Mouse (Mus musculus) testis, adult 2 months (tissue): ENCODE measurements around the gene Hint2. TPM values are rescaled to one million over a fixed set of nuclear protein-coding genes. Genes with fewer than 3 reads are reported as not detected.

ENCODE experiments used
- H3K27ac ChIP-seq: fragments of 200-500 bp; 2 replicates; pipeline ENCODE4 v1.5.1; 2012; ENCODE audit warnings: low read depth, low read length; ENCODE audit not compliant: control insufficient read depth, insufficient read depth
- H3K27me3 ChIP-seq: fragments of 200-500 bp; 2 replicates; pipeline ENCODE4 v1.6.1; 2012; ENCODE audit warnings: mild to moderate bottlenecking, low read length, moderate library complexity; ENCODE audit not compliant: control insufficient read depth, insufficient read depth
- H3K36me3 ChIP-seq: fragments of 200-500 bp; 2 replicates; pipeline ENCODE4 v1.6.1; 2012; ENCODE audit warnings: mild to moderate bottlenecking, low read length; ENCODE audit not compliant: control insufficient read depth, insufficient read depth
- H3K4me1 ChIP-seq: fragments of 200-500 bp; 2 replicates; pipeline ENCODE4 v1.6.1; 2012; ENCODE audit warnings: low read length; ENCODE audit not compliant: control insufficient read depth, insufficient read depth
- H3K4me3 ChIP-seq: fragments of 200-500 bp; 2 replicates; pipeline ENCODE4 v1.5.1; 2012; ENCODE audit warnings: low read depth, mild to moderate bottlenecking, low read length, moderate library complexity, mixed read lengths; ENCODE audit not compliant: control insufficient read depth
- CTCF ChIP-seq: fragments of 200-500 bp; IDR thresholded peaks from 2 replicates; pipeline ENCODE4 v1.5.1; 2012; ENCODE audit warnings: low read depth, mild to moderate bottlenecking, inconsistent platforms, low read length, moderate library complexity; ENCODE audit not compliant: control insufficient read depth, insufficient read depth, insufficient replicate concordance
- POLR2A ChIP-seq: fragments of 200-500 bp; IDR thresholded peaks from 2 replicates; pipeline ENCODE4 v1.6.1; 2012; ENCODE audit warnings: low read depth, mild to moderate bottlenecking, inconsistent platforms, low read length, moderate library complexity; ENCODE audit not compliant: control insufficient read depth
- polyA plus RNA-seq: library from polyadenylated mRNA; depleted of rRNA; stranded (reverse); fragments of >200 nt; gene quantifications from 2 replicates; pipeline ENCODE4 v1.2.3, GENCODE M21; 2012

Hint2 gene
- polyA plus RNA-seq, 1 experiment = 11.6 TPM

DNA sequence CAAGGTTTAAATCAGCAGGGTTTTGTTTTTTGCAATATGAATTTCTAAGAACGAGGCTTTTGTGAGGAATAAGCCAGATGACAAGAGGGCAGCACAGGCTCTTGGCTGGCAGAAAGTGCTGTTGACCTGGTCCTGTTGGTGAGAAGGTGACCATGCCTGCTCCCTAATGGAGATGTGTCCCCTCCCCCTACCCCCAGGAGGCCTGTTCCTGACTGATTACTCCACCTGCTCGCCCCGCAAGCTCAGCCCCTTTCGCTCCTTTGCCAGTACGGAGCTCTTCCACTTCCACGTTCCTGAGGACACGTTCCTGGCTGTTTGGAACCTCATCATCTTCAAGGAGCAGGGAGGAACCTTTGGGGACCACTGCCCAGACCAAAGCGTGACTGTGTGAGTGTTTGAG lies 17.4 kb upstream of the Hint2 start:
- Histone ChIP-seq H3K36me3 (no peaks in the 10 kb centered on the region; the same call in none of the 2 replicates), H3K27me3 (no peaks in the 10 kb centered on the region), H3K27ac (no peak overlapping the region), H3K4me3 (no peak overlapping the region), H3K4me1 (peaks cover 9% of the 10 kb centered on the region)
- TF ChIP-seq CTCF = no peak
- no peak for TF ChIP-seq POLR2A

DNA sequence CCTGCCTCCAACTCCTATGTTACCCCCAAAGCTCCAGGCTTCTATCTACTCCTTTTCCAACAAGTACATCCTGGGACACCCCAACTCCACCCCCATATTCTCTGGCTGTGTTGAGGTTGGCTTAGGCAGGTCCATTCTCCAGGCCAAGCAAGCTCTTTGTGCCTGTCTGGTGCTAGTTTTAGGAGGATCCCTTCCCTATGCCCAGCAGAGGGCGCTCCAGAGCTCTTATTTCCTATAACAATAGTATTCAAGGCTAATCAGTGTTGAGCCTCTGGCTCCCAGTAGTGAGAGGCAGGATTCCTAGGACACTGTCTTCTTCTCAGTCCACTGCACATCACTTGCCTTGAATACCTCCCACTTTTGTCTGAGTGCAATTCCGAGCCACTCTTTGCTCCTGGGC lies 15.8 kb upstream of the Hint2 start:
- no peaks in the 10 kb centered on the region; the same call in none of the 2 replicates for H3K36me3 ChIP-seq
- TF ChIP-seq POLR2A = no peak
- TF ChIP-seq CTCF = peak; percentile 53; the same call in 1 of the 2 replicates
- H3K4me3 ChIP-seq = no peak overlapping the region
- H3K27ac ChIP-seq = no peak overlapping the region
- H3K4me1 ChIP-seq = peaks cover 13% of the 10 kb centered on the region
- H3K27me3 ChIP-seq = no peaks in the 10 kb centered on the region

DNA sequence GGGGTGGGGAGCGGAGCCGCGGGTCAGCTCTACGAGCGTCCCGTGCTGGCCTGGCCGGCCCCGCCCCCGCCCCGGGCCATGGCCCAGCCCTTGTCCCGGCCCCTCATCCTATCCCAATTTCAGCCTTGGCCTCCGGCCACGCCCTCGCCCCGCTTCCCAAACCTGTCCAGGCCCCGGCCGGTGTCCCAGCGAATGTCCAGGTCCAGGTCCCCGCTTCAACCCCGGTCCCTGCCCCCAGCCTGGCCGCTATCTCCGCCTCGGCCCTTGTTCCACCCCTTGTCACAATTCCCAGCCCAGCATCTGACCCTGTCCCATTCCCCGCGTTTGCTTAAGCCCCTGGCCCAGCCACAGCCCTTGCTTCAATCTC lies 13.1 kb upstream of the Hint2 start:
- peak overlapping the region; percentile 72 for H3K27ac ChIP-seq
- H3K4me3 ChIP-seq = peak overlapping the region; percentile 86
- no peak for TF ChIP-seq CTCF
- peaks cover 13% of the 10 kb centered on the region for H3K4me1 ChIP-seq
- no peaks in the 10 kb centered on the region for H3K27me3 ChIP-seq
- H3K36me3 ChIP-seq = no peaks in the 10 kb centered on the region; the same call in 1 of the 2 replicates

DNA sequence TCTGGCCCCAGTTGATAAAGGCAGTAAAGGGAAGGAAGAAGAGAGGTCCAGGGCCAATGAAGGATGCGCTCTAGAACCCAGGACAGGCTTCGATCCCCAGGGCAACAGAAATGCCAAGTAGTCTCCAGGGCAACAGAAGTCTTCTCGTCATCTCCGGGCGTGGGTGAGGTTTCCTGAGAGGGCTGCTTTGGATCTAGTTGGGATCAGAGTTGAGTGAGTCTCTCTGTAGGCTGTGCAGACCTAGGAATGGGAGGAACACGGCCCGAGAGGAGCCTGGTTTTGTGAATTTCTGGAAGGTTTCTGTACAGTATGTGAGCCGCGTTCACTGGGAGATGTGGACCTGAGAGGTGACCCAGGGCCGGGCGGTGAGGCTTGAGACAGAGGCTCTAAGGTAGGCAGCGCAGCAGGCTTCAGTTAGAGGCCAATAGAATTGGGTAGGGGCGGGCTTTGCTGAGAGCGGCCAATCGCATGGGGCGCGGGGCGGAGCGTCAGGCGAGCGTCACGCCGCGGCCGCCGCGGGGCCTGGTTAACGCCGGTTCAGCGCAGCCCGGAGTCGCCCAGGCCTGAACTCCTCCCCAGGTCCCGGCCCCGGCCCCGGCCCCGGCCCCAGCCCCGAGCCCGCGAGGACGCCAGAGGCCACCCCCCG lies 12.6 kb upstream of the Hint2 start, which contains the start of the genes Tmem8b and Fam221b:
TSS of gene Tmem8b (plus strand) at position 190 of the 646 bp plus-strand sequence.
TSS of gene Fam221b (minus strand) at position 364 of the 646 bp plus-strand sequence.
- no peaks in the 10 kb centered on the region for H3K27me3 ChIP-seq
- TF ChIP-seq POLR2A = peak; percentile 68
- TF ChIP-seq CTCF = no peak
- H3K36me3 ChIP-seq = no peaks in the 10 kb centered on the region
- H3K4me3 ChIP-seq = peak within 1 kb of the TSS; percentile 86
- H3K27ac ChIP-seq = peak within 1 kb of the TSS; percentile 96
- peaks cover 13% of the 10 kb centered on the region for H3K4me1 ChIP-seq

DNA sequence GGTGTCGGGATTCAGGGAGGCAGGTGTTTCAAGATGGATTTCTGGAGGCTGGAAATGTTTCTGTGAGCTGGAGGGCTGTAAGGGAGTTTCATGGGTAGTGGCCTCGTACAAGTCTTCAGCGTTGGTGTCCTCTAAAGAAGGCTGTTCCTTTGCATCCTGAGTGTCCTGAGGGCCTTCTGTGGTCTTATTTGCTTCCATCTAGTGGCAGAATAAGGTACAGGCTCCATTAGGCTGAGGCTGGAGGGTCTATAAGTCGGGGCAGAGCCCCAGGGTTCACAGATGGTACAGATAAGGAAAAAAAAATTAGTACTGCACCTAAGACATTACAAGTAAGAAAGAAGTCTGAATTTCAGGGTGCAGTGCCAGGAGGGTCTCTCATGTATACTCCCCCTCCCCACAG lies 10.1 kb upstream of the Hint2 start:
- H3K27me3 ChIP-seq = no peaks in the 10 kb centered on the region

DNA sequence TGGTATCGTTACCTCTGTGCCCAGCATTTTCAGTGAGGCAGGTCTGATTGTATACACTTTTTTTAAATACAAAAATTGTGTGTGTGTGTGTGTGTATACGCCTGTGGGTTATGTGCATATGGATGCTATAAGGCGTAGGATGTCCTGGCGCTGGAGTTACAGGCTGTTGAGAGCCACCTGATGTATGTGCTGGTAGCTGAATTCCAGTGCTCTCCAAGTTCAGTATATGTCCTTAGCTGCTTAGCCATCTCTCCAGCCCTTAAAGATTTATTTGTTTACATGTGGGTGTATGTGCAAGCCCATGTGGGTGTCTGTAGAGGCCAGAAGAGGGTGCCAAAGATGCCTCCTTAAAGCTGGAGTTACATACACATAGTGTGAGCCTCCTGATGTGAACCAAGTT lies 880 bp upstream of the Hint2 start:
- TF ChIP-seq POLR2A (no peak), CTCF (no peak)
- no peaks in the 10 kb centered on the region for H3K27me3 ChIP-seq
- no peak overlapping the region for H3K27ac ChIP-seq
- no peaks in the 10 kb centered on the region for H3K36me3 ChIP-seq
- H3K4me3 ChIP-seq = no peak overlapping the region
- peaks cover 16% of the 10 kb centered on the region for H3K4me1 ChIP-seq

More for the DNA sequence above, 10.1 kb upstream of the Hint2 start:
- H3K27ac ChIP-seq = no peak overlapping the region
- peak overlapping the region; percentile 86 for H3K4me3 ChIP-seq
- no peaks in the 10 kb centered on the region for H3K36me3 ChIP-seq
- no peak for TF ChIP-seq POLR2A
- no peak for TF ChIP-seq CTCF
- H3K4me1 ChIP-seq = peaks cover 13% of the 10 kb centered on the region

DNA sequence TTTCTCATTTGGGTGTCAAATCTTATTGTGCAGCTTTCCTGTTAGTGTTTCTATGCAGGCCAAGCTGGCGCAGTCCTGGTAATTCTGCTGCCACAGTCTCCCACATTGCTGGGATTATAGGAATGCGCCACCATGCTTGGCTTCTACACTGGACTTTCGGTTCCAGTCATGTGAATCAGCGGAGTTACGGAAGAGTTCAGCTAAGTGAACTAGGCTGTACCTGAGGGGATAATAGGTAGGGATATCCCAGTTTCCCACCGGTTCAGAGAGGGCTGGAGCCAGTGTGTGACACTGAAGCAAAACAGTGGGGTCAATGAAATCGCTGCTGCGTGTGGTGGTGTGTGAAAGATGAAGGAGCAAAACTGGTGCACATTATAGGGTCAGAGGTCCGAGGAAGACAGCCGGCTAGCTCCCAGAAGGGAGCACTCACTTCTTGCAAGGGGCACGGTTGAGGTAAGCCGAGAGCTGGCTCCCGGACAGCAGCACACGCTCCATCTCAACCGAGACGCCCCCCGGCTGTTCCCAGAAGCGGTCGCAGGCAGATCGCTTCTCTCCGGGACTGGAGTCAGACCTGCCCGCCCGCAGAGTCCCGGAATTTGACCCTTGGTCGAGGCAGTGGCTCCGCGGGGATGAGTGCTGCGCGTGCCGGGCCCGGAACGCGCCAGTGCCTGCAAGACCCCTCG lies 469 bp downstream of the Hint2 start:
- H3K27ac ChIP-seq = peak overlapping the region; percentile 67
- no peaks in the 10 kb centered on the region for H3K27me3 ChIP-seq
- TF ChIP-seq CTCF (no peak), POLR2A (no peak)

More for the DNA sequence above, 469 bp downstream of the Hint2 start:
- peak overlapping the region; percentile 93 for H3K4me3 ChIP-seq
- H3K36me3 ChIP-seq = no peaks in the 10 kb centered on the region
- H3K4me1 ChIP-seq = peaks cover 16% of the 10 kb centered on the region
